Mouse (Mus musculus) lung, postnatal 10 days (tissue): ENCODE results near the gene Mier3.

Experiments
- DNase-seq: peaks from one replicate; pipeline ENCODE4 v3.0.0; 2021

Mier3 gene

DNA sequence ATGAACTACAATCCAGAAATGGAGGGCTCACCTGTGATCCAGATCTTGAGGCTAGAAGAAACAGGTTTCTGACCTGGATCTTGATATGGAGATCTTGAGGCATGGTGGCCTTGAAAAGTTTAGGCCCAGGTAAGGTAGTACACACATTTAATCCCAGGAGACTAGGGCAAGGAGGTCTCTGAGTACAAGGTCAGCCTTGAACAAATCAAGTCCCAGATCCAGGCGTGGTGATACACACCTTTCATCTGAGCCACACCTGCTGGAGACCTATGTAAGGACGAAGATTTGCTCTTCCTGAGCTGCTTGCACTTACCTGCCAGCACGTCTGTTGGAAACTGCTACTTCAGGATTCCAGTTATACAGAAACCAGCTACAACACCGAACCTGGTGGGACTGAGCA lies at the start of gene Mier3:
Gene Mier3 (plus strand): TSS at position 301 of the 400 bp plus-strand sequence.
- DNase-seq: no peak

DNA sequence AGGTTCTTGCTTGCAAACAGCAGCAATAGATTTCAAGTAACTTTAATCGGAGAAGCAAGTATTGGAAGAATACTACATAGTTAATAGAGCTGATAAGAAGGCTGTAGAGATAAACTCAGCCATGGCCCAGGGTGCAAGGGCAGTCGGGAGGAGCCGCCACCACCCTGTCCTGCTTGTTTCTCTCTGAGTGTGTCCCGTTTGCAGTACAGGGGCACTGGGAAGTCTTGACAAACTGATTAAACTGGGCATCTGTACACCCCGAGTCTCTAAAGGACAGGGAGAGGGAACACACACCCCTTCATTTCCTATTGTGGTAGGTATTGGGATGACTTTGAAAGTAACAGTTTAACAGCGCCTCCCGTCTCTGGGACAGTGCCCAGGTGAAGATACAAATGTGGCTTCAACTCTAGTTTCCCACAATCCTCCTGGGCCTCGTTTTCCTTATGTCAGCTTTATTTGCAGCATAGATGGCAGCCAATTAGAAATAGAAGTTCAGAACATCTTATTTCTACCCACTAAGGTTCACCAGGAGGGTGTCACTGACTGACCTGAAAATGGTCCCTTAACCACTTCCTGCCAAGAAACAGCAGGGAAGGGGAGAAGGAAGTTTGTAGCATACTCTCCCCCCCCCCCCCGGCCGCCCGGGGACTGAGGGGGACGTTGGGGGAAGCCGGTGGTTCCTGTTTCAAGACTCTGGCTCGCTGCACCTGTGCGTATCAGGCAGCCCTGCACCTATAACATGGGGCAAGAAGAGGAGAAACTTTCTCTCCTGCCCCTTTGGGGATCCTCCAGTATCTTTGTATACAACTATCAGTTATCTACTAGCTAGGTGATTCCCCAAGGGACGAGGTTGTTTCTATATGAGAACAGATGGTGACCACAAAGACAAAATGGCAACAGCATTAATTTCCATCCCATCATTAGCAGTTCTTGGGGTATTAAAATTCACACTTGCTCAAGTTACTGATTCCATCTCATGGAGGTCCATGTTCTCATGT lies 46.3 kb upstream of the Mier3 start:
- no peak for DNase-seq

DNA sequence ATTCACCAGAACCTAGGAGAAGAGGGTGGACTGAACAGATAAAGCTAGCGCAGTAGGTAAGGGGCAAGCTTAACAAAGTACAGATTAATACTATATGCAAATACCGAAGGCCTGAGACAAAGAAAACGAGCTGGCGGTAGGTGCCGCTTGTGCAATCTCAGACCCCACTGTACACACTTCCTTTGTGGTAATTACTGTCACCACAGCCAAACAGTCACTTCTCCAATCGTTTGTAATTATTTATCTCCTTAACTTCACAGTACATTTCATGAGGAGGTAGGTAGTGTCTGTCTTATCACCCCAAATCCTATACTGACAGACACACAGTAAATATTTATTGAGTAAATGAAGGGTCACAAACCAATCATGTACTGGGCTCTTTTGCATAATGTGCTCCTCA lies 40.5 kb upstream of the Mier3 start:
- DNase-seq: no peak

GRCm38 (mm10) chr13:111643636-111644035 lies 37.1 kb upstream of the Mier3 start:
- no peak for DNase-seq

DNA sequence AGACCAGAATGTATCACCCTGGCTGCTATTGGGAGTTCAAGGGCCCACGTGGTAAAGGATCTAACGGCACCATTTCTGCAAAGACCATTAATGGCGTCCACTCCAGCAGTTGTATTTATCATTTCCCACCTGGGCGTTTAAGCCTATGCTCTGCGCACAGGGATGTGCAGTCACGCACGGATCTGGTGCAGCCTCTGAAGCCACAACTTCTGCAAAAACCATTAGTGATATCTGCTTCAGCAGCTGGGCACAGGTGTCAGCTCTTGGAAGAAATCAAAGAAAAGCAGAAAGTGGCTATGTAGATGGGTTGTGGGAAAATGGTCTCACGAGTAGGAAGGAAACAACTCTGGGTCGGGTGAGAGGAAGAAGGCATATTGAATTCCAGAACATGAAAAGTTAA lies 34.6 kb upstream of the Mier3 start:
- no peak for DNase-seq

DNA sequence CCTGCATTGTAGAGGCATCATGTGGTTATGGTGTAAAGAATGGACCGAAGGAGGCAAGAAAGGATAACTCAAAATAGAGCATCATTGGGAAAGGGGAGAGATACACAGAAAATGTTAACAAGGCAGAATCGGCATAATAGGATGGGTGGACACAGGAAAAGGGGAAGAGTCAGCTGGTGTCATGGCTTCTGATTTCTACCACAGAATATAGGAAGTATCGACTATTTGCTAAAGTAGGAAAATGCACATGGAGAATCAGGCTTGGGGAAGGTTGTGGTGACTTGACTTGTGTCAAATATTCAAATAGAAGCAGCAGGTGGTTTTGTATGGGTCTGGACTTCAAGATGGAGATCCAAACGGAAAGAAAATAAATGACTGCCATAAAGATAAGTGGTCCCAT lies 33.5 kb upstream of the Mier3 start:
- no peak for DNase-seq

GRCm38 (mm10) chr13:111651020-111651419 lies 29.8 kb upstream of the Mier3 start:
- DNase-seq: no peak

DNA sequence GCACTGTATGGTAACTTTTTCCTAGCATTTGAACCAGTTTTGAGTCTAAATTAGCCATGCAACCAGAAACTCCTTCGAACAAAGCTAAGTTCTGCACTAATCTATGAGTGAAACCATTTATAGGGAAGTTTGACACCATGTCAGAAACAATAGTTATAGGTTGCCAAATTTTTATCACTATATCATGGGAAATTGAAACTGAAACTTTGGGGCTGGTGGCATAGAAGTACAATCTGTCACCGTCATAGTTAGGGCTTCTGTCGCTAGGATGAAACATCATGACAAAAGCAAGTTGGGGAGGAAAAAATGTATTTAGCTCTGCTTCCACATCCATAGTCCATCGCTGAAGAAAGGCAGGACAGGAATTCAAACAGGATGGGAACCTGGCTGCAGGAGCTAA lies 25.5 kb upstream of the Mier3 start:
- no peak for DNase-seq

- no peak for DNase-seq
These were observed 24.9 kb upstream of the Mier3 start for GRCm38 (mm10) chr13:111655856-111656255.

GRCm38 (mm10) chr13:111656309-111656708 lies 24.5 kb upstream of the Mier3 start:
- no peak for DNase-seq

GRCm38 (mm10) chr13:111656769-111657168 lies 24.0 kb upstream of the Mier3 start:
- no peak for DNase-seq

GRCm38 (mm10) chr13:111658501-111659280 lies 22.1 kb upstream of the Mier3 start:
- peak; percentile 3 for DNase-seq

DNA sequence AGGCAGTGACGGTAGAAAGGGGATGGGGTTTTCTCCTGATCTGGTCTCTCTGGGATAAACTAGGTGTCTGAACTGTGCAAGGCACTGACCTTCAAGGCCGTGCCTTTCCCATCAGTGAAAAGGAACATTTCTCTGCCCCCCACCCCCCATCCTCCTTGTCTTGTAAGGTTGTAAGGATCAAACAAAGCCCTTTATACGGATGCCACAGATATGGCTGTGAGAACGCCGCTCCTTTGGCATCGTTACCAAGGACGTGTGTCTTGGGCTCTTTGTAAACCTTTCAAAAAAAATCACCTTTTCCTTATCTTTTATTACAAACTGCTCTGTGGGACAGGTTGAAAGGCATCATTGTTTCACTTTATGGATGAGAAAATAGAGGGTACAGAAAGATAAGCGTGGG lies 21.3 kb upstream of the Mier3 start:
- DNase-seq: no peak

GRCm38 (mm10) chr13:111660072-111660471 lies 20.7 kb upstream of the Mier3 start:
- DNase-seq: no peak

DNA sequence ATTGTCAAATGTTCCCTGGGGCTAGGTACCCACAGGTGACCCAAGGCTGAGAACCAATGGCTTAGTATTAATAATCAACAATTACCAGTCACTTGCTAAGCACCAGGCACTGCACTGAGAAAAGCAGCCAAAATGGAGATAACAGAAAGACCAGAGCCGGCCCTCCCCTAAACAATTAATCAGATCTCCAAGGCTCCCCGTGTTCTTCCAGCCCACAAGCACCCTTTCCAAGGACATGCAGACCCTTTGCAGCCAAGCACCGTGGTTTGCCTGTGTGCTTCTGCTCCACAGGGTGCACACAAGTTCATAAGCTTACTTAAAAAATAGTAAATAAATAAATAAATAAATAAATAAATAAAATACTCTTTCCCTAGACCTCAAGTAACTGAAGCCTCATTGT lies 20.2 kb upstream of the Mier3 start:
- no peak for DNase-seq

GRCm38 (mm10) chr13:111668016-111668415 lies 12.8 kb upstream of the Mier3 start:
- DNase-seq: no peak

- no peak for DNase-seq
These were observed 3.9 kb upstream of the Mier3 start for GRCm38 (mm10) chr13:111676841-111677240.

DNA sequence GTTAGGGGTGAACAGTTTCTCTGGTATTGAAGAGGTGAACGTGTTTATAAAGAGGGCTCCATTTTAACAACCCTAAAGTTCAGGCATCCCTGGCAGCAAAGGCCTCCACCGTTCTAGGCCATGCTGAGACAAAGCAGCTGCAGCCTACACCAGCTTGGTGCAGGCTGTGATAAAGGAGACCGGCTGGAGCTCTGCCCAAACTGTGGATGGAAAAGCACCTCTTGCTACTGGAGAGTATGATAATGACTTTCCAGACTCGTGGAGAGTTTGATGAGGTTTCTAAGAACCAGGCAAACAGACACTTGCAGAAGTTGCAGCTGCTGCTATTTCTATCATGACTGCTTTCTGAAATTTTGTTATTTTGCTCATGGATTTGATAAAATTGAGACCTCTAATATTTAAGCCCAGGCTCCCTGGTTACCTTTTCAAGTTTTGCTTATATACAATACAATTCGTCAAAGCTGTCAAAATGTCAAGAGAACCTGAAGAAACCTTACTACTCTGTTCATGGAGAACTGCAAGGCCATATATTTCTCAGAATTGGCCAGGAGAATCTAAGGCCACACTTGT lies 3.4 kb downstream of the Mier3 start:
- peak; percentile 6 for DNase-seq

- peak; percentile 91 for DNase-seq
These were observed 5.1 kb downstream of the Mier3 start for GRCm38 (mm10) chr13:111685751-111686462.

DNA sequence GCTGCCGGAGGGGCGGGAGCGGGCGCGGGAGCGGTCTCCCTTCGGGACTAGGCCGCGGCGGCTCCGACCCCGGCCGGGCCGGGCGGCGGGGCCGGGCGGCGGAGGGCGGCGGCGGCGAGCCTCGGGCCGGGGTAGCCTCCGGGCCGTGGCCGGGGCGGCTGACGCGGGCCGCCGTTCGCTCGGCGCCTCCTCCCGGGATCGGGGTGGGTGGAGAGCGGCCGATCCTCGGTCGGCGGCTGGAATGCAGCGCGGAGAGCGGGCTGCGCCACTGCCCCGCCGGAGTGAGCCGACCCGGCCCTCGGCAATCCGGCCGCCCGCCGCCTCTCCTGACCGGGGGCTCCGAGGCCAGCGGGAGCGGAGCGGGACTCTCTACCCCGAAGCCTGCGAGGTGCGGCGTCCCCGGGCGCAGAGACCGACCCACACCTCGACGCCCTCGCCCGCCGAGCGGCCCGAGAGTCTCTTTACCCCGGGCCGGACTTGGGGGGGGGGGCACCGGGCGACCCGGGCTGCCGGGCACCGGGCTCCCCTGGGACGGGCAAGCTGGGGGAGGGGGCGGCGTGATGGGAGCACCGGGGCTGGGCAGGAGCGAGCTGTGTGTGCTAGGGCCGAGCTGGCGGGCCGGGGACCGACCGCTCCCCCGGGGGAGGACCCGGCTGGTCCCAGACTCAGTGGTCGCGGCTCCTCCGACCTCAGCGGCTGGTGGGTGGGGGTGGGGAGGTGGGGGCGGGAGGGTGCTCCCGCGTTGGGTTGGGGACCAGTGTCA lies 5.9 kb downstream of the Mier3 start:
- DNase-seq: peak; percentile 36

- DNase-seq: peak; percentile 81
These were observed 6.6 kb downstream of the Mier3 start for GRCm38 (mm10) chr13:111687285-111687781.

- DNase-seq: no peak
These were observed 22.6 kb downstream of the Mier3 start for GRCm38 (mm10) chr13:111703396-111703795.
